Mouse (Mus musculus) spleen, embryonic (tissue): ENCODE results near the gene Dnase1l3.

ENCODE experiments used
- CTCF ChIA-PET: fragments of 350-600 bp; sonication (Branson Sonifier 250); formaldehyde crosslinking; loops from one replicate; lab custom pipeline; 2022; lab: Charles Lee

Gene Dnase1l3

GRCm38 (mm10) chr14:8015756-8016155 lies 21.4 kb upstream of the Dnase1l3 start:
- CTCF ChIA-PET = interaction anchor here (0.7 kb wide), 1 partner anchor 11 kb away, joined by 3 read pairs; no protein-coding TSS in a partner anchor

GRCm38 (mm10) chr14:8011938-8012337 lies 17.6 kb upstream of the Dnase1l3 start:
- CTCF ChIA-PET = no interaction called here

- CTCF ChIA-PET = no interaction called here
Measured at GRCm38 (mm10) chr14:8011297-8011696, 16.9 kb upstream of the Dnase1l3 start.

- CTCF ChIA-PET = no interaction called here
Measured at GRCm38 (mm10) chr14:8007923-8008322, 13.6 kb upstream of the Dnase1l3 start.

- CTCF ChIA-PET = no interaction called here
Measured at GRCm38 (mm10) chr14:8007486-8007885, 13.1 kb upstream of the Dnase1l3 start.

- CTCF ChIA-PET = no interaction called here
Measured at GRCm38 (mm10) chr14:8007084-8007483, 12.7 kb upstream of the Dnase1l3 start.

- CTCF ChIA-PET = interaction anchor here (0.7 kb wide), 1 partner anchor 12 kb away, joined by 3 read pairs; the partner anchor contains the start of gene Dnase1l3
Measured at GRCm38 (mm10) chr14:8006061-8006460, 11.7 kb upstream of the Dnase1l3 start.

- CTCF ChIA-PET = interaction anchor here (1.1 to 1.2 kb wide), 2 partner anchors 12 to 215 kb away, joined by 3 to 6 read pairs; no protein-coding TSS in a partner anchor
Measured at GRCm38 (mm10) chr14:8003727-8004670, 9.6 kb upstream of the Dnase1l3 start.

GRCm38 (mm10) chr14:8003093-8003670 lies 8.8 kb upstream of the Dnase1l3 start:
- CTCF ChIA-PET = interaction anchor here (1.1 to 1.2 kb wide), 2 partner anchors 11 to 216 kb away, joined by 3 to 6 read pairs; no protein-coding TSS in a partner anchor

GRCm38 (mm10) chr14:8002432-8003092 lies 8.2 kb upstream of the Dnase1l3 start, which contains the start of gene Abhd6:
Abhd6 (plus strand) TSS chr14:8002902.
- CTCF ChIA-PET = interaction anchor here (0.6 to 0.8 kb wide), 3 partner anchors 14 to 429 kb away, joined by 4 to 25 read pairs (median 9); no protein-coding TSS in a partner anchor

GRCm38 (mm10) chr14:8000831-8001685 lies 6.7 kb upstream of the Dnase1l3 start:
- CTCF ChIA-PET = interaction anchor here (0.8 kb wide), 1 partner anchor 148 kb away, joined by 4 read pairs; no protein-coding TSS in a partner anchor

GRCm38 (mm10) chr14:8000247-8000646 lies 5.9 kb upstream of the Dnase1l3 start:
- CTCF ChIA-PET = no interaction called here

- CTCF ChIA-PET = no interaction called here
Measured at GRCm38 (mm10) chr14:7999435-7999834, 5.1 kb upstream of the Dnase1l3 start.

- CTCF ChIA-PET = no interaction called here
Measured at GRCm38 (mm10) chr14:7999030-7999429, 4.7 kb upstream of the Dnase1l3 start.

- CTCF ChIA-PET = interaction anchor here (0.6 kb wide), 2 partner anchors 25 to 50 kb away, joined by 3 to 4 read pairs; no protein-coding TSS in a partner anchor
Measured at GRCm38 (mm10) chr14:7997255-7997696, 2.9 kb upstream of the Dnase1l3 start.

- CTCF ChIA-PET = interaction anchor here (0.6 to 0.9 kb wide), 2 partner anchors 12 to 103 kb away, joined by 3 to 4 read pairs; no protein-coding TSS in a partner anchor
Measured at GRCm38 (mm10) chr14:7992158-7992557, 2.2 kb downstream of the Dnase1l3 start.

- CTCF ChIA-PET = interaction anchor here (0.9 kb wide), 1 partner anchor 12 kb away, joined by 3 read pairs; no protein-coding TSS in a partner anchor
Measured at GRCm38 (mm10) chr14:7991108-7991776, 3.1 kb downstream of the Dnase1l3 start.

- CTCF ChIA-PET = no interaction called here
Measured at GRCm38 (mm10) chr14:7989961-7990360, 4.4 kb downstream of the Dnase1l3 start.

GRCm38 (mm10) chr14:7989371-7989770 lies 5.0 kb downstream of the Dnase1l3 start:
- CTCF ChIA-PET = no interaction called here

- CTCF ChIA-PET = interaction anchor here (0.7 to 1.1 kb wide), 2 partner anchors 21 to 149 kb away, joined by 3 to 5 read pairs; no protein-coding TSS in a partner anchor
Measured at GRCm38 (mm10) chr14:7986913-7987312, 7.5 kb downstream of the Dnase1l3 start.
